Mouse (Mus musculus): Measurements from ENCODE around the gene Abi3bp.

DNA sequence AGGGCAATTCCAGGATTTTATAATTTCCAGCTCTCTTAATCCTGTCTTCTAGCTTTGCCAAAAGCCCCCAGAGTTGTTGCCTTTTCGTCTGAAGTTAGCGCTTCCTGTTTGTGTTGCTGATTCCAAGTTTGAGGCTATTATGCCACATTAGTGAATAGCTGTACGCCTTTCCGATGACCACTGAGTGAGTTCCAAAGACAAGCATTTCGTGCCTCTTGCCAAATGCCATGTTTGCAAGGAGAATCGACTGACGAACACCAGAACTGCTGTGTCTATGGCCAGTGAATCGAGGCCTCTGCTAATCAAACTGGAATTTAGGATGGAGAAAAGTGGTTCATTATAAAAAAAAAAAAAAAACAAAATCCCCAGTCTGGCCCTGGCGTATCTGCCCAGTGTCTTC, 40.3 kb downstream of the Abi3bp start:
- TF ChIP-seq CTCF (IDR thresholded peaks at IDR 0.05; ENCODE audit: low read depth) (no peak), EP300 (IDR thresholded peaks at IDR 0.05; ENCODE audit: low read depth) (no peak)
